Mouse (Mus musculus) spleen, adult 12 weeks (tissue): ENCODE data around the gene Olfr231.

Source experiments
- DNase-seq: peaks from one replicate; pipeline ENCODE4 v3.0.0; 2022; ENCODE audit warnings: low spot score

The Olfr231 gene

GRCm38 (mm10) chr1:174121062-174121461 is at the start of gene Olfr231:
Olfr231 (minus strand) TSS chr1:174121162.
- no peak for DNase-seq

- DNase-seq = no peak
These were observed 48.1 kb upstream of the Olfr231 start for GRCm38 (mm10) chr1:174169024-174169423.

GRCm38 (mm10) chr1:174159095-174159494 is 38.1 kb upstream of the Olfr231 start:
- DNase-seq = no peak

- DNase-seq = no peak
These were observed 37.5 kb upstream of the Olfr231 start for GRCm38 (mm10) chr1:174158512-174158911.

- no peak for DNase-seq
These were observed 36.7 kb upstream of the Olfr231 start for GRCm38 (mm10) chr1:174157622-174158021.

- no peak for DNase-seq
These were observed 34.4 kb upstream of the Olfr231 start, which contains the start of gene Olfr420 for GRCm38 (mm10) chr1:174155333-174155732. Olfr420 (plus strand) TSS chr1:174155633.

- no peak for DNase-seq
These were observed 28.3 kb upstream of the Olfr231 start for GRCm38 (mm10) chr1:174149289-174149688.

GRCm38 (mm10) chr1:174146696-174147095 is 25.7 kb upstream of the Olfr231 start:
- DNase-seq = no peak

- DNase-seq = no peak
These were observed 20.4 kb upstream of the Olfr231 start for GRCm38 (mm10) chr1:174141384-174141783.

- no peak for DNase-seq
These were observed 11.0 kb upstream of the Olfr231 start for GRCm38 (mm10) chr1:174131999-174132398.

GRCm38 (mm10) chr1:174131217-174131616 is 10.3 kb upstream of the Olfr231 start, which contains the start of gene Olfr424:
Olfr424 (plus strand) TSS chr1:174131517.
- DNase-seq = no peak

- no peak for DNase-seq
These were observed 17.2 kb downstream of the Olfr231 start for GRCm38 (mm10) chr1:174103735-174104134.

GRCm38 (mm10) chr1:174096591-174096990 is 24.4 kb downstream of the Olfr231 start, which contains the start of gene Olfr427:
Olfr427 (plus strand) TSS chr1:174096891.
- no peak for DNase-seq

- no peak for DNase-seq
These were observed 36.9 kb downstream of the Olfr231 start, which contains the start of gene Olfr429 for GRCm38 (mm10) chr1:174084031-174084430. Olfr429 (plus strand) TSS chr1:174084331.

- DNase-seq = no peak
These were observed 54.7 kb downstream of the Olfr231 start, which contains the start of gene Olfr430 for GRCm38 (mm10) chr1:174066305-174066704. Olfr430 (plus strand) TSS chr1:174066605.
